Mouse (Mus musculus): ENCODE measurements around the gene Macrod2. TPM values are rescaled to one million over a fixed set of nuclear protein-coding genes. Genes with fewer than 3 reads are reported as not detected.
A peak's percentile ranks its signal among the peaks of the same experiment; 100 is the strongest.

Gene Macrod2
- polyA plus RNA-seq, 1 experiment from 2014 or later, result 90.5 TPM

DNA sequence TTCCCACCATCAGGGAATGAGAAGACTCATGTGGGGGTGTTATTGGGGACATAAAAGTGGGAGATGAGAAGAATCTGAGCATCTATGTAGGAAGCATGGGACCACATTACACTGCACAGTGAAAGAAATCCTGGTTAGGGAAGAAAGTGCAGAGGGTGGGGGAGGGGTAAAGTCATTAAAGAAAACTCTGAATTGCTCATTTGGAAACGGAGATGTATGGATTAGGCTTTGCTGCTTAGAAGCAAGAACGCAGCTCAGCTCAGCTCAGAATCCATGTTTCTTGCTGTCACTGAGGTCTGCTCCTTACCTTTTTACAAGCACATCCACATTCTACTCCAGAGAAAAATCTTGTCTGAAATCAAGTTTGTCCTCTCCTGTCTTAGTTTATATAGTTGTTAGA lies 444.3 kb downstream of the Macrod2 start:
- H3K4me3 ChIP-seq, result no peak overlapping the region
- no peaks in the 10 kb centered on the region for H3K4me1 ChIP-seq
- H3K27me3 ChIP-seq (replicated peaks), result no peaks in the 10 kb centered on the region
- H3K9ac ChIP-seq, result no peak overlapping the region
- WGBS, result 11% methylated on average over 2 of the region's 2 CpGs
- H3K27ac ChIP-seq, result no peak overlapping the region
- no peaks in the 10 kb centered on the region for H3K9me3 ChIP-seq
- no peaks in the 10 kb centered on the region for H3K36me3 ChIP-seq (replicated peaks)
- H3K4me2 ChIP-seq, result no peak overlapping the region; the same call in 1 of the 2 replicates
- ATAC-seq (replicated peaks), result peak; percentile 55; the same call in 1 of the 2 replicates

DNA sequence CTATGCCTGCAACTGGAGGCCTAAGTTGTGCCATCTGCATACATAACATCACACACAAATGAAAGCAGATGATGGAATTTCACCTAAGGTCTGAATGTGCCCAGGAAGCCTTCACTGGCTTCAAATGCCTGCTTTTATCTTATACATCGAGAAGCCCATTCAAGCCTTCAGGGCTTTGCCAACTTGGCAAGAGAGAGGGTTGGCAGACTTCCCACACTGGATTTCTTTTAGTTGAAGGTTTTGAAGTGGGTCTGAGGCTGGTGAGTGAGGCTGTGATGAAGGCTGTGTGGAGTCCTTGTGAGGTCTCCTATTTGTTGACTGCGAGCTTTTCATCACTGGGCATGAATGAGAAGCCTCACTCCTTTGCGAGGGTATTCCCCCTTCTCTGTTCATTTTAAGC lies 444.8 kb downstream of the Macrod2 start:
- peak; percentile 92 for ATAC-seq (replicated peaks)
- 27% methylated on average over 3 of the region's 3 CpGs for WGBS
- H3K4me2 ChIP-seq, result no peak overlapping the region
- H3K4me1 ChIP-seq, result no peaks in the 10 kb centered on the region
- H3K36me3 ChIP-seq (replicated peaks), result no peaks in the 10 kb centered on the region
- no peak overlapping the region for H3K9ac ChIP-seq
- no peak overlapping the region for H3K27ac ChIP-seq
- H3K27me3 ChIP-seq (replicated peaks), result no peaks in the 10 kb centered on the region
- H3K4me3 ChIP-seq, result no peak overlapping the region
- no peaks in the 10 kb centered on the region for H3K9me3 ChIP-seq

- H3K36me3 ChIP-seq (replicated peaks), result no peaks in the 10 kb centered on the region
- WGBS, result 79% methylated on average over 5 of the region's 5 CpGs
- no peak for ATAC-seq (replicated peaks)
These were observed 448.9 kb downstream of the Macrod2 start for GRCm38 (mm10) chr2:140844030-140844429.

DNA sequence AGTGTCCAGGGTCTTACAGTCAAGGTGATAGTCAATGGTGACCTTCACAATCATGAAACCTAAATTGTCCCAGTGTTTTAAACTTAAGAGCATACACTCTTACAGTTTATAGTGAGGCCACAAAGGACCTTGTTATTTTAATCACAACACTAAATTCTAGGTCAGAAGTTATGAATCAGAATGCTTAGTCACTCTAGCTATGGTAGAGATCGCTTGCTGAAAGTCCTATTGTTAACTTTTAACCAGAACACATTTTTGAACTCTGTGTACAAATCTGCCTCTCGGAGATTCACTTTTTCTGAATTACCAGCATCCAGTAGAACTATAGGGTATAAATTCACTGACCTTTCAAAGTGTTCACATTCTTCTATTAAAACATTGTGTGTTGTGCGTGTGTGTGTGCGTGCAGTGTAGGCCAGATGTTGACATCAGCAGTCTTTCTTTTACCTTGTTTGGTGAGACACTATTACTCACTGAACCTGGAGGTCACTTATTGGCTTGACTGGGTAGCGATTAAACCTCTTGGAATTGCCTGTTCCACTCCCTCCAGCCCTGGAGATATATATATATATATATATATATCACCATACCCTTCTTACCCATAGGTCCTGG lies 452.8 kb downstream of the Macrod2 start:
- WGBS, result 95% methylated on average over 5 of the region's 5 CpGs
- H3K4me2 ChIP-seq, result no peak overlapping the region
- H3K27me3 ChIP-seq (replicated peaks), result no peaks in the 10 kb centered on the region
- H3K4me1 ChIP-seq, result no peaks in the 10 kb centered on the region
- no peak overlapping the region for H3K4me3 ChIP-seq
- no peaks in the 10 kb centered on the region for H3K9me3 ChIP-seq
- ATAC-seq (replicated peaks), result no peak
- no peak overlapping the region for H3K9ac ChIP-seq
- H3K27ac ChIP-seq, result no peak overlapping the region
- H3K36me3 ChIP-seq (replicated peaks), result no peaks in the 10 kb centered on the region

More at GRCm38 (mm10) chr2:140844030-140844429, 448.9 kb downstream of the Macrod2 start:
- no peak overlapping the region for H3K4me2 ChIP-seq
- H3K9me3 ChIP-seq, result no peaks in the 10 kb centered on the region
- H3K9ac ChIP-seq, result no peak overlapping the region
- H3K4me3 ChIP-seq, result no peak overlapping the region
- no peak overlapping the region for H3K27ac ChIP-seq
- H3K4me1 ChIP-seq, result no peaks in the 10 kb centered on the region
- H3K27me3 ChIP-seq (replicated peaks), result no peaks in the 10 kb centered on the region

- no peak overlapping the region for H3K9ac ChIP-seq
- no peaks in the 10 kb centered on the region for H3K4me1 ChIP-seq
- no peak overlapping the region for H3K27ac ChIP-seq
- H3K36me3 ChIP-seq (replicated peaks), result no peaks in the 10 kb centered on the region
- no peaks in the 10 kb centered on the region for H3K9me3 ChIP-seq
- H3K4me3 ChIP-seq, result no peak overlapping the region
- ATAC-seq (replicated peaks), result no peak
- no peak overlapping the region for H3K4me2 ChIP-seq
- H3K27me3 ChIP-seq (replicated peaks), result no peaks in the 10 kb centered on the region
- WGBS, result 72% methylated on average over 9 of the region's 9 CpGs
These were observed 458.4 kb downstream of the Macrod2 start for GRCm38 (mm10) chr2:140853538-140853937.

GRCm38 (mm10) chr2:140861356-140861755 lies 466.2 kb downstream of the Macrod2 start:
- no peak overlapping the region for H3K9ac ChIP-seq
- WGBS, result 69% methylated on average over 1 of the region's 1 CpGs
- no peak overlapping the region for H3K4me2 ChIP-seq
- no peak for ATAC-seq (replicated peaks)
- no peaks in the 10 kb centered on the region for H3K27me3 ChIP-seq (replicated peaks)
- no peaks in the 10 kb centered on the region for H3K36me3 ChIP-seq (replicated peaks)
- no peaks in the 10 kb centered on the region for H3K9me3 ChIP-seq
- no peaks in the 10 kb centered on the region for H3K4me1 ChIP-seq
- H3K27ac ChIP-seq, result no peak overlapping the region
- H3K4me3 ChIP-seq, result no peak overlapping the region

DNA sequence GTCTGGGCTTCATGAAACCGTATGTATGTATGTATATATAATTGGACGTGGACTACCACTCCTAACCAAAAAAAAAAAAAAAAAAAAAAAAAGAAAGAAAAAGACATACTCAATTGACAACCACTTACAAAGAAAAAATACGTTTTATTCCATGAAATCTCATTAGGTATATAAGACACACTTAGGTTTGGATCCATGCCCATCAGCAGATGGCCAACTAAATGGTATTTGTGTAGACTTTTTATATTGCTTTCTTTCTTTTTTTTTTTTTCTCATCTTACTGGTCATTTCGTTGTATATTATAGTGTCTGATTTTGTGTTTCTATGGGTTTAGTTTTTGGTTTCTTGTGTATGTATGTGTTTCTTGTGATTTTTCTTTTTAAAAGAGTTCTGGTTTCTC lies 467.6 kb downstream of the Macrod2 start:
- no peak overlapping the region for H3K4me2 ChIP-seq
- H3K9ac ChIP-seq, result no peak overlapping the region
- no peaks in the 10 kb centered on the region for H3K4me1 ChIP-seq
- H3K4me3 ChIP-seq, result no peak overlapping the region
- 83% methylated on average over 4 of the region's 4 CpGs for whole genome bisulfite sequencing
- no peaks in the 10 kb centered on the region for H3K36me3 ChIP-seq (replicated peaks)
- no peaks in the 10 kb centered on the region for H3K27me3 ChIP-seq (replicated peaks)
- ATAC-seq (replicated peaks), result no peak
- no peak overlapping the region for H3K27ac ChIP-seq
- no peaks in the 10 kb centered on the region for H3K9me3 ChIP-seq

DNA sequence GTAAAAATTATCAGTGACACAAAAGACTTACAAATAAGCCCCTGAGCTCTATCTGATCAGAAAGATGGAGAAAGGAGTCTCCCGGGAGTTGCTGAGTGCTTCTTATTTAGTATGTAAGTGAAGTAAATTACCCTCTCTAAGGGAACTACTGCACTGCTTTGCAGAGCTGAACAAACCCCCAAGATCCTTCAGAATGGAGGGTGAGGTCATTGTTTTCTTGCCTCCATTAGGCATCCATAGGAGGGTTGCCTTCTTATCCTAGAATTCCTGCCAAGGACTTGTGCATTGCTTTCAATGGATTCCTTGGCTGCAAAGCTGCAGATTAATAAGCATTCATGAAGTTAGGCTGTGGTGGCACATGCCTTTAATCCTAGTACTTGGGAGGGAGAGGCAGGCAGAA lies 470.5 kb downstream of the Macrod2 start:
- H3K4me1 ChIP-seq, result no peaks in the 10 kb centered on the region
- no peak overlapping the region for H3K27ac ChIP-seq
- no peaks in the 10 kb centered on the region for H3K27me3 ChIP-seq (replicated peaks)
- no peak overlapping the region for H3K9ac ChIP-seq
- H3K4me2 ChIP-seq, result no peak overlapping the region
- WGBS, result 64% methylated on average over 1 of the region's 1 CpGs
- H3K9me3 ChIP-seq, result no peaks in the 10 kb centered on the region
- no peaks in the 10 kb centered on the region for H3K36me3 ChIP-seq (replicated peaks)
- ATAC-seq (replicated peaks), result no peak
- H3K4me3 ChIP-seq, result no peak overlapping the region

GRCm38 (mm10) chr2:140867116-140867515 lies 472.0 kb downstream of the Macrod2 start:
- Histone ChIP-seq H3K36me3 (replicated peaks) (no peaks in the 10 kb centered on the region), H3K4me1 (no peaks in the 10 kb centered on the region), H3K4me2 (no peak overlapping the region), H3K4me3 (no peak overlapping the region), H3K27ac (no peak overlapping the region), H3K9me3 (no peaks in the 10 kb centered on the region), H3K9ac (no peak overlapping the region), H3K27me3 (replicated peaks) (no peaks in the 10 kb centered on the region)
- no peak for ATAC-seq (replicated peaks)
- 97% methylated on average over 5 of the region's 5 CpGs for WGBS

DNA sequence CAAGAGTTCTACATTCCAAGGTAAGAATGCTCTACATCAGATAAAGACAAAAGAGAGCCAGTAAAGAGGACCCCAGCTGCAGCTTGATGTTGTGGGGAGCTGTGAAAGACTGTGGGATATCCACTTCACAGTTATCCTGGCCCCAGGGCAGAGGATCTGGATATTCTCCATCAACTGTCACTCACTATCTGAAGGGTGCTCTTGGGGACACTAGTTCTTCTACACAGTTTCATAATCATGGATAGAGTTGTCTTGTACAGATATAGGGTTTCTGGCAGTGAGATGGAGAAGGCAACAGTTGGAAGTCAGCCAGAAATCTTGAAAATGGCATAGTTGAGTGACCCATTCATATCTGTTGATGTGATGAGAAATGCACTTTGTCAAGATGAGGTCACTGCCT lies 490.1 kb downstream of the Macrod2 start:
- H3K27me3 ChIP-seq (replicated peaks), result no peaks in the 10 kb centered on the region
- H3K9ac ChIP-seq, result no peak overlapping the region
- no peaks in the 10 kb centered on the region for H3K4me1 ChIP-seq
- no peak overlapping the region for H3K4me2 ChIP-seq
- H3K9me3 ChIP-seq, result no peaks in the 10 kb centered on the region
- H3K36me3 ChIP-seq (replicated peaks), result no peaks in the 10 kb centered on the region
- ATAC-seq (replicated peaks), result no peak
- H3K4me3 ChIP-seq, result no peak overlapping the region
- H3K27ac ChIP-seq, result no peak overlapping the region

DNA sequence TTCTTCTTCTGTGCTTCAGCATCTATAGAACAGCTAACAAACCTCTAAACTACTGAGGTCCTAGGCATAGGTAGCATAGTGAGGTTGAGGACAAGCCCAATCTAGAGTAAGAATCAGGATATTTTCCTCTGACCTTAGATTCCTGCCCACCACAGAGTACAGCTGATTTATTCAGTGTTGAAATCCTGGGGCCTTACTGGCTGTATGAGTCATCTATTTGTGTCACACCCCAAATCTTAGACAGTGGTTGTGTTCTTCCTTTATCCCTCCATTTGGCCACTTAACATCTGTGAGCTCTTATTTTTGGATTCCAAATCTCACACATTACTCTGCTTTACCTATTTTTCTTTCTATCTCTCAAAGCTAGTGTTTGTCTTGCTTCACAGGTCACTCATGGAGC lies 495.6 kb downstream of the Macrod2 start:
- Histone ChIP-seq H3K9ac (no peak overlapping the region), H3K4me3 (no peak overlapping the region), H3K27ac (no peak overlapping the region), H3K9me3 (no peaks in the 10 kb centered on the region), H3K4me1 (no peaks in the 10 kb centered on the region), H3K36me3 (replicated peaks) (no peaks in the 10 kb centered on the region), H3K4me2 (no peak overlapping the region), H3K27me3 (replicated peaks) (no peaks in the 10 kb centered on the region)
- no peak for ATAC-seq (replicated peaks)

GRCm38 (mm10) chr2:140896396-140897082 lies 501.4 kb downstream of the Macrod2 start:
- Histone ChIP-seq H3K27me3 (replicated peaks) (no peaks in the 10 kb centered on the region), H3K36me3 (replicated peaks) (no peaks in the 10 kb centered on the region), H3K9ac (no peak overlapping the region), H3K4me2 (no peak overlapping the region), H3K9me3 (no peaks in the 10 kb centered on the region), H3K4me3 (no peak overlapping the region), H3K27ac (no peak overlapping the region), H3K4me1 (no peaks in the 10 kb centered on the region)
- no peak for ATAC-seq (replicated peaks)
- WGBS, result 89% methylated on average over 3 of the region's 3 CpGs

DNA sequence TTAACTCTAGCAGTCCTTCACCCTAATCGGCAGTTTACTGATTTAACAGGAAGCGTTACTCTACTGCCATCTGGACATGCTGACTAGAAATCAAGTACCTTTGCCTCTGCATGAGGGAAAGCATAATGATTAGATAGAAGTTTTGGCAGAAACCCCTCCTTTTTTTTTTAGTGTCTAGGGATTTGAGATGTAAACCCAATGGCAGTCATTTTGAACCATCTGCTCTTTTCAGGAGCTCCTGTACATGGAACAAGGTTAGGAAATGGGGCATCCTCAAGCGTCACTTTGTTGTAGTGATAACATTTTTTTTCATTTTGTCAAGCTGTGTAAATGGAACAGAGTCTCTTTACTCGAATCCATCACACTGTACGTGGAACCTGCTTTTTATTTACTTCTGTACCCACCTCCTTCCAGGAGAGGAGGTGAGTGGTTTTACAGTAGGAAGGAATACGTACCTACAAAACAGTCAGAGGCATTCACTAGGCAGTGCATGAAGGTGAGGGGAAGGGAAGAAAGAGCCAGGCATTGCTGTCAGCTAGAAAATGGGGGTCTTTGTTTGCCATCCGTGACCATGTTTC lies 503.4 kb downstream of the Macrod2 start:
- Histone ChIP-seq H3K36me3 (replicated peaks) (no peaks in the 10 kb centered on the region), H3K4me3 (no peak overlapping the region), H3K27me3 (replicated peaks) (no peaks in the 10 kb centered on the region), H3K9me3 (no peaks in the 10 kb centered on the region), H3K4me2 (no peak overlapping the region), H3K9ac (no peak overlapping the region), H3K4me1 (no peaks in the 10 kb centered on the region), H3K27ac (no peak overlapping the region)
- no peak for ATAC-seq (replicated peaks)
- WGBS, result 73% methylated on average over 7 of the region's 7 CpGs

Data from midbrain, embryonic 15.5 days (tissue).